Mouse (Mus musculus) right cerebral cortex, postnatal 25 days (tissue): ENCODE results near the gene G0s2.

Experiments
- DNase-seq: peaks from one replicate; pipeline ENCODE4 v3.0.0; 2022

G0s2 gene

DNA sequence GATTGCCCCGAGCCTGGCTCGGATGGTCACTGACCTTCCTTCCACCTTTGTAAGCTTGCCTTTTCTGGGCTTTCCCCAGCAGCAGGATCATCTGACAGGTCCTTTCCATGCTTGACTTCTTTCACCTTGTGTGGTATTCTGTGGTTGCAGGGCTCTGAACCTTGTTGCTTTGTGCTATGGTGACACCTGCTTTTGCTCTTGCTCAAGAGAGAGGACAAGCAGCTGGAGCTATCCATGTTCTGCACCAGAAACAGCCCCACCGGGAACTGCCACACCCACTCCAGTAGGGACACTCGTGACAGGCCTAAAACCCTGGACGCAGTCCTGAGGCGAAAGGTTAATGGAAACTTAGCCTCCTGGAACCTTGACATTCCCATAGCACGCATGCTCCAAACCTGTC lies 21.6 kb downstream of the G0s2 start:
- DNase-seq = no peak

DNA sequence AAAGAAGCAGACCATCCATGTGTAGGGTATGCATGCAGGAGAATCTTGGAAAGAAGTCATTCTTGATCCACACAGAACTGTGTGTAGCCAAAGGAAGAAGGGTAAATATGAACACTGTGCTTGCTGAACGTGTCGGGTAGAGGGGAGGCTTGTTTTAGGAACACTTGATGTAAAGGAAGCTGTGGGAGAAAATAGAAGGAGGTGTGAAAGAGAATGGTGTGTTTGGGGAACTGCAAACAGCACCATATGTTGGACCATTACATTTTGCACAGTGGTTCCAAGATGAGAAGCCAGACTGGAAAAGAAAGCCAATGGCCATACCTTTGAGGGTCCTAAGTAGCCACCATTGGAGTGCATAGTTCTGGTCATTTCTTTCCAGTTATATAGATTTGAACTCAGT lies 23.0 kb downstream of the G0s2 start:
- no peak for DNase-seq

DNA sequence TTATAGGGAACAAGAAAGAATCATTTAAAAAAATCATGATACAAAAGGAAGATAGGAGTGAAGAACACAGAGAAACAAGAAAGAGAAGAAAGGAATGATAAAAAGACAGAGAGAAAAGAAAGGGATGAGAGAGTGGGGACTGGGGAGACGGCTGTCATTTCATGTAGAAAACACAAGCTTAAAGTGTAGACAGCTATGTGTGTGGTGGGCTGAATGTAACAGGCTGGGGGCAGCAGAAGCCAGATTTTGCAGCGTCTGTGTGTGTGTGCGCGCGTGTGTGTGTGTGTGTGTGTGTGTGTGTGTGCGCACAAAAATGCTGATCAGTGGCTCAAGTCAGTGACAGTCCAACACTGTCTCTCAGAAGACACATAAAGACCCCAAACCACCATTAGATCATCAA lies 28.8 kb downstream of the G0s2 start:
- no peak for DNase-seq

DNA sequence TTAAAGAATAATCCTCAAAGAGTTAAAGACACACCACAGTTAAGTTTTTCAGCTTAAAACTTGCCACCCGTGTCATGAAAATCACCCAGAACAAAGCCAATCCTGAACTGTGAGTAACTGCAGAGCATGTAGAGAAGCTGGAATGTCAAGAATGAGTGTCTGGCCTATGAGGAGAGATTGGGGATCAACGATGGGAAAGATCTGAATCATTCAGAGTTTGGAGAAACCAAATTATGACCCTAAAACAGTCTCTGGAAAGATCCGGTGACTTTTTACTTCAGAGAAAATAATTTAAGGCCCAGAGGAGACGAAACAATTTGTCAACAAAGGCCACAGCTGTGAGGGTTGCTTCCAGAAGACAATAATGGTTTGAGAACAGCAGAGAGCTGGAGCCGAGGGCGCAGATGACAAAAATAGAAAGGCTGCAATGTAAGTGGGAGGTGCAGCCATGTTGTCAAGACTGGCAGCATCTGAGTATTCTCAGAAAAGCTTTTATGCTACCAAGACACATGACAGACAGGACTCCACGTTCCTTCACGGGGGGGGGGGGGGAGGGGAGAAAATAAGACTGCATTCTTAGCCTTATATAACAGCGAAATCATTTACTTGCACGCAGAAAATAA lies 29.3 kb downstream of the G0s2 start:
- DNase-seq = no peak

DNA sequence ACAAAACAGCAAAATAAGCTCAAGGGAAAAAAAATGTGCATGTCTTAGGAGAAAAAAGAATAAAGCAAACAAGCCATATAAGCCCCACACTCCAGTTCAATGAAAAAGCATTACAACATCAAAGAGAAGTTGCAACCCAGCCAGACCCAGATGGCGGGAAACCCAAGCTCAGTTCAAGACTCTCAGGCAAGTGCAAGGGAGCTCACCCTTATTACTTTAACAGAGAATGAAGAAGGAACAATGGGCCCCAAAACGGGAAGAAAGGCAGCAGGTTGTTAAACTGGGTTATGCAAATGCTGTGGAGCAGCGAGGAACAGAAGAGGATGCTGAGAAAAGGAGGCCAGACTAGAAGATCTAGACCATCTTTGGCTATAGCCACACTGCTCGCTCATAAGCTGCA lies 30.2 kb downstream of the G0s2 start:
- DNase-seq = no peak

DNA sequence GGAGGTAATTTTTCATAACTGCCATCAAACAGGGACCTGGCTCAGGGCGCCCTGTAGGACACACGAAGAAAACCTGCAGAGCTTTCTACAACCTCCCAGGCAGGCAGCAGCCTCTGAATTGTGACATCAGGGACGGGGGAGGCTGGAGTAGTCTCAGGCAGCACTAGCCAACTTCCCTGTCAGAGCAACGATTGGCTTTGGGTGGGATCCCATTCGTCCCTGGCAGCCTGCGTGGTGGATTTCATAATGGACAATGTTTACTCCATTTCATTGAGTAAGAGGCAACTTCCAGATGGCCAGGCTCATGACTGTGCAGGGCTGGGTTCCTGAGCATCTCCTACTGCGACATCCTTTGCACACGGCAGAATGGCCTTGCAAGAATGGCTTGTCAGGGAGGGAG lies 30.8 kb downstream of the G0s2 start:
- DNase-seq = peak; percentile 83

DNA sequence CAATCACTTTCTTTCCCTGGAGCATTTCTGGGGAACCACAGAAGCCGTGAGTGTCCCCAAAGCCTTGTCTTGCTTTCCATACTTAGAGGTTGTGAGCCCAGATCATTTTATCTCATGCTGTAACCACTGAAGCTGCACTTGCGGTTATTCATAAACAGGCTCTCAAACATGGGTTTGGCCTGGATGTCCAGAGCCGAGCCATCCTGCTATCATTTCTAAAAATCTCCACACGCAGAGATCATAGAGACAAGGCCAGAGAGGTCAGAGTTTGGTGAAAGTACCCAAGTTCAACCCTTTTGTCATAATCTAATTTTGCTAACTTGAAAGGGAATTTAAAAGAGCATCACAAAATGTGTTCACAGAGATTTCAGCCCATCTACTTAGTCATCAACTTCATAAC lies 31.6 kb downstream of the G0s2 start:
- DNase-seq = no peak

DNA sequence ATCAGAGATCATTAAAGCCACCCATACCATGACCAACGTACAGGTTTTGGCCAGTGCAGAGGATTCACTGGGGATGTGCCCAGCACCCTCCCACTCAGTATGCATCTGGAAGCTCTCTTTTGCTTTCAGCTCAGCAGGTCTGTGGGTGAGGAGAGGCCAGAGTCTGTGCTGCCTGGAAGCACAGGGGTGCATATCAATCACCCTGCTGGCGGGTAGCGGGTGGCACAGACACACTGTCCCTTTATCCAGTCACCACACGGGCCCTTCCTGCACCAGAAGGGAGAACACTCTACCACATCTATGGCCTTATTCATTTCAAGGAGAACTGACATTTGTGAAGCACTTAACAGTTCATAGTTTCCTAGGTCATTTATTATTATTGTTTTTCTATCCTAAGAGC lies 34.6 kb downstream of the G0s2 start:
- no peak for DNase-seq

DNA sequence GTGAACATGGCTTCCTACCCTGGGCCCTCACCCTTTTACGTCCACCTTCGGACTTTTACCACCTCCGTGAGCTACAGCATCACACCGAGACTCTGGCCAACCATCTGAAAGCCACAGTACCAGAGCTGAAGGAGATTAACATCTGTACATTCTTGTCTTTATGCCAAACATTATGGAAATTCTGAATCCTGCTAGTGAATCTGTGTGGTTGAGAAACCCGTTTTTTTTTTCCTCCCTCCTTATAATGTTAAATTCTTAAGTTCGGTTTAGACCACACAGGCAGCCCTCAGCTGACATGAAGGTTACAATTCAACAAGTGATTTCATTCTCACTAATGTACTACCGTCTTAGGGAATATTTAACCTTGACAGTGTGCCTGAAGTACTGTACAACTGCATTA lies 38.1 kb downstream of the G0s2 start:
- no peak for DNase-seq

DNA sequence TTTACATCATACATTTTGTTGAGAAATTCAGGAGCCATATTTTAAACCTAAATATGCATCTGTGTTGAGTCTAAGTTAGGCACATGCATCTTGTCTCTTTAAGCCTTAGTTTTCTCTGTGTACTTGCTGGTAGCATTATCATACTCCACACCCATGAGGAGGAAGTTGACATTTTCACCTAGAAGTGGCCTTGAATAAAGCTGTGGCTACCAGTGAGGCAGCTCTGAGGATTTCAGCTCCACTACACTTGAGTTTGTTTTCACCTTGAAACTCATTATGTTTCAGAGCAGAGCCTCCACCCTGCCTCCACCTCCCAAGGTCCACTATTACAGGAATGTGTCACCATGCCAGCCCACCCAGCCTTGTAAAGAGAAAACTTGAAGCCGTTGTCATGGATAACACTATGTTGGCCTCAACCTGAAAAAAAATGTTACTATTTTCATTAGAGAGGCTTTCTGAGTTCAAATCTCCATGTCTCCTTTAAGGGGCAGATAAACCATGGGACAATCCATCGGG lies 38.8 kb downstream of the G0s2 start:
- DNase-seq = no peak

DNA sequence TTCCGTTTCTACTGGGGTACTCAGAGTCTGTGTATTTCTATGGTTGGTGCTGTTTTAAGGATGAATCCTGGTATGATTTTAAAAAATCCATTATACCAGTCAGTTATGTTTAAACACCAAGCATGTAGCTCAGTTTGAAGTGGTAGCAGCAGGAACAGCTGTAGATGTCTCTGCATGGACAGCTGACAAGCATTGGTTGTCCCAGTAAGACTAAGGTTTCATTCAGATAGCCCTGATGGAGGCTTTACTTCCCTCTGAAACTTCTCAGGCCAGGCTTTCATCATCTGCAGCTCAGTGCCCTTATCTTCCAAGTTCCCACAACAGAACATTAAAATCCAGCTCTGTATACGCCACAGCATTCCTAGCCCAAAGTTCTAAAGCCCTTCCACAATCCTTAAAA lies 40.3 kb downstream of the G0s2 start:
- no peak for DNase-seq

DNA sequence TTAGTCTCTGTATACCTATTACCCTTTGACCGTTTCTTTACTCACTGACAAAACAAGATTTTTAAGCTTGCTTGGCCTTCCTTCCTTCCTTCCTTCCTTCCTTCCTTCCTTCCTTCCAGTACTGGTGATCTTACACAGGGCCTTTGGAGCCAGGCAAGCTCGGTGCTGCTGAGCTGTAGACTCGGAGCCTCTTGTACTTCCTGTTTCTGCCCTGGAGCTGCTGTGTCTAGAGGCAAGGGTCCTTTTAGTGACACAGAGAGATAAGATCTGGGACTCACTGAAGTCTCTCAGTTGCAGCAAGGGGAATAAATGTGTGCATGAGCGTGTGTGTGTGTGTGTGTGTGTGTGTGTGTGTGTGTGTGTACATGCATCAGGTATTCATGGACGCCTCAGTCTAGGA lies 42.1 kb downstream of the G0s2 start:
- DNase-seq = no peak

DNA sequence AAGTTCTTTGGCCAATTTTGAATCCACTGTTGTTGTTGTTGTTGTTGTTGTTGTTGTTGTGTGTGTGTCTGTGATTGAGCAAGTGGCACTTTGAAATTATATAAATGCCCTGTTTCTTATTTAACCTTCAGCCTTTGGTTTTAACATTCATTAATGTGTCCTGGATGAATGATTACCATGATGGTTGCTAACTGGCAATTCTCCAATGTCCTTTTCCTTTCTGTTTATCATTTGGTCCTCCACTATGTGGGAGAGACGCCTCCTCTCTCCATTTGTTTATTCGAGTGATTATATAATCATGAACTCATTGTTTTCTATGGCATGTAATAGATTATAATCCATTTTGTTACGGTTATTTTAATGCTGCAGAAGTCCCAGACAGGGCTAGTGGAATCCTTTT lies 42.5 kb downstream of the G0s2 start:
- DNase-seq = no peak

DNA sequence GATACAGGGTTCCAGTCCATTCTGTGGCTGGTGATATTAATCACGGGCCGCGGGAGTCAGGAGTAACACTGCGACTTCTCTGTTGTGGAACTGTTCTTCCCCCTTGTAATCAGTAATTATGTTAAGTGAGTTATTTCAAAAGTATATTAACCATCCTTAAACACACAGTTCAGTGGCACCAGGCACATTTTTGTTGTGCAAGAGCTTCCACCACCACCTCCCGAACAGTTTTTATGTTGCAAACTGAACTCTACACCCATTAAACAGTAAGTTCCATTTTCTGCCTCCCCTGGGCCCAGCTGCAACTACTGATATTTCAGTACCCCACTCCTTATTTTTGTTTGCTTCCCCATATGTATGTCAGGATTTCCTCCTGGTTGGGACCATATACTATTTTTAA lies 43.4 kb downstream of the G0s2 start:
- DNase-seq = no peak

DNA sequence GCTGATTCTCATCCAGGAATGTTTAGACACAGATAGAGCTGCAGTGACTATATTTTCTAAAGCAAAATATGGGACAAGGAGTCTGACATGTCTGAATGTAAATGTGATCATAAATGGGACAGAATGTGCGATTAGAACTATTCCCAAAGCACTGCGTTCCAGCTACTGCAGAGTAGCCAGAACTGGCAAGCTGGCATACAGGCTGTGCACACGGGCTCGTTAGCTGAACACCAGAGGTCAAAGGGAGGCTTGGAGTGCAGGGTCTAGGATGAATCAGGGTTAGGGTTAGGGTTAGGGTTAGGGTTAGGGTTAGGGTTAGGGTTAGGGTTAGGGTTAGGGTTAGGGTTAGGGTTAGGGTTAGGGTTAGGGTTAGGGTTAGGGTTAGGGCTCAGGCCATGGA lies 45.5 kb downstream of the G0s2 start:
- no peak for DNase-seq

DNA sequence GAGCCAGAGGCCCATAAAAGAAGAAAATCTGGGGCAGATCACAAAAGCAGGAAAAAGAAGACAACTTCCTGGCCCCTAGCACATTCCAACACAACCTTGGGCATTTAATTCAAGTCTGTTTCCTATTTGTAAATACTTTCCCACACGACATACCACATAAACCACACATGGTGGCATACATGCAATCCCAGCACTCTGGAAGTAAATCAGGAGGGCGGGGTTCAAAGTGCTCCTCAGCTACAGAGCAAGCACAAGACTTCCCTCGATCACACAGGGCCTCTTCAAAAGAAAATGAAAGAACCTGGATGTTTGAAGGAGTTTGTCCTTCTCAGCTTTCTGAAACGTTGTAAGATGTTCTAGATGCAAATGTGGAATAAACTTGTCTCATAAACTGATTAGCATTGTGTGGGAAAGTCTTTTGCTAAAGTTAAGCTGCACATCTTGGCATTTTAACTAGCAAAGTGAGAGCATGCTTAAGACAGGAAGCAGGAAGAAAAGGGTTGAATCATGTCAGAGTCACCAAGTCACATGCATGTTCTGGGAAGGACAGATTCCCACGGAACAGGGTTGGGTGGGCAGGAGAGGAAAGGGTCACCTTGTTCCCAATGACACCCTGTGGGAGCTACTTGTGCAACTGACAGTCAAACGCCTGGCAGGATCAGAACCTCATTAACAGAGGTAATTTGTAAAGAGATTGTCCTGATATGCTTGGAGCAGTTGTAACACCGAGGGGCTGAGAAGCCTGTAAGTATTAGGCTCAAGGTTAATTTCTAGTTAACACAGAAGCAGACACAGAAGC lies 46.1 kb downstream of the G0s2 start:
- DNase-seq = no peak

DNA sequence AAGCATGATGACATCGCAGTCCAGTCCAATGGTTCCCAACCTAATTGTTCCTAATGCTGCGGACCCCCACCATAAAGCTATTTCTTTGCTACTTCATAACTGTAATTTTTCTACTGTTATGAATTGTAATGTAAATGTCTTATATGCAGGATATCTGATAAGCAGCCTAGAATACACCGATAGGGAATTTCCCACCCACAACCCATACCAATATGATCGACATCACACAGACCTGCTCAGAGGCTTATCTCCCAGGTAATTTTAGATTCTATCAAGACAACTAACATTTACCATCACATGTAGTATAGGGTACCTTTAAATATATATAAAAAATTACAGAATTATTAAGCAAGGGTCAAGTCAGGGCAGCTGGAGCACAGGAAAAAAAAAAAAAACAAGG lies 46.9 kb downstream of the G0s2 start:
- no peak for DNase-seq

DNA sequence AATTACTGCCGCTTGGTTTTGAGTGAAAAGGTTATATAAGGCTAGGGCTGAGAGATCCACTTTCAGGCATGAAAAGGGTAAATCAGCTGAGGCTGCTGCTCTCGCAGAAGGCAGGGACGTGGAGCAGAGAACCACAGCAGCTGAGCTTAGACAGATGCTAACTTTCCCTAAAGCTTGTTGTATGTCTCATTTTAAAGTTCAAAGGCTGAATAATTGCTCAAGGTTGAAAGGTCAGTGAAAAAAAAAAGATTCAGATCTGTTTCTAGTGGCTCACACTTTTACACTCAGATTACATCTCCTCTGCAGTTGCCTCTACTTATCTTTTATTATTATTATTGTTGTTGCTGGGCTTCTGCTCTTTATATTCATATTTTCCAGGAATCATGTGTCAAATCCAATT lies 47.5 kb downstream of the G0s2 start:
- DNase-seq = no peak
